In the genomic region with DNA sequence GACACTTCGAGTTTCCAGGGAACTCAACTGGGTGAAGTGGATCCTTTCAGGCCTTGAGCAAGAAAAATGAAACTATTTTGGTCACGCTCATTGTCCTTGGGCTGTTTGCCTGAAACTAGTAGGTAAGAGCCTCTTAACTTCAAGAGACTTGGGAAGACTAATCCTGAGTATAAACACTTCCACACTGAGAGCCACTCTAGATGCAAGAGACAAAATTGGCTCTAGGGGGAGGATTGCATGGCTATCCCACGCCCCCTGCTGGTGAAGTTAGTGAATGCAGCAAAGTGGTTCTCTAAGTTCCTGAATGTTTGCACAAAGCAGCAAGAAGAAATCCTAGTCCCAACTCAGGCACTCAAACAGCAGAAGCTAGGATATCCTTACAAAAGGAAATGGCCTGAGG, we compare ENCODE assay signal across 8 mouse cellular contexts. TPM values are rescaled to one million over a fixed set of nuclear protein-coding genes. Genes with fewer than 3 reads are reported as not detected.
DNase-seq lines count a peak whose midpoint lies in the region; ATAC-seq and TF ChIP-seq lines count a peak whose summit lies in the region.

No protein-coding gene starts in this region.

- no peaks in the 10 kb centered on the region for H3K27me3 ChIP-seq in liver, embryonic 14.5 days (ENCODE audit: control insufficient read depth, insufficient read depth, low read length)

- ATAC-seq in liver, embryonic 14.5 days (ENCODE audit: insufficient read depth) = no peak

- H3K9me3 ChIP-seq in liver, embryonic 14.5 days (ENCODE audit: control insufficient read depth, low read length) = no peaks in the 10 kb centered on the region

- H3K9ac ChIP-seq in liver, embryonic 14.5 days (replicated peaks) = no peak overlapping the region

- no peak overlapping the region for H3K4me3 ChIP-seq in liver, embryonic 14.5 days (ENCODE audit: insufficient read depth in 1 of 2, low read depth in 2 of 2, low read length in 2 of 2)

- no peak overlapping the region for H3K4me2 ChIP-seq in liver, embryonic 14.5 days (ENCODE audit: low read depth)

- peak; percentile 85 for TF ChIP-seq CTCF in liver, embryonic 14.5 days (IDR thresholded peaks at IDR 0.05; ENCODE audit: low read depth)

- H3K36me3 ChIP-seq in liver, embryonic 14.5 days (replicated peaks; ENCODE audit: control insufficient read depth, insufficient read depth, low read depth) = no peaks in the 10 kb centered on the region

- TF ChIP-seq EP300 in liver, embryonic 14.5 days (IDR thresholded peaks at IDR 0.05; ENCODE audit: low read depth) = no peak

- WGBS in liver, embryonic 14.5 days (ENCODE audit: insufficient replicate concordance) = 42% methylated on average over 3 of the region's 3 CpGs

- no peaks in the 10 kb centered on the region for H3K4me1 ChIP-seq in liver, embryonic 14.5 days (replicated peaks; ENCODE audit: control insufficient read depth in 2 of 2, insufficient read depth in 2 of 2, low read length in 1 of 2)

- H3K27ac ChIP-seq in liver, embryonic 14.5 days = no peak overlapping the region

- DNase-seq in CD4-positive, CD25-positive, alpha-beta regulatory T cell, adult 2 months (ENCODE audit: low read depth, low spot score) = peak; percentile 79
- DNase-seq in adrenal gland, postnatal 10 days = peak; percentile 84
- peak; percentile 62 for DNase-seq in embryo, embryonic 9.5 days (ENCODE audit: extremely low spot score)
- peak; percentile 58 to 85 for DNase-seq in heart, adult 18-20 months
- peak; percentile 85 for DNase-seq in kidney, postnatal 10 days
- peak; percentile 32 to 40 (median 33) for DNase-seq in liver, embryonic 14.5 days (ENCODE audit: low read depth in 3 of 3, low spot score in 3 of 3)
- DNase-seq in ovary, postnatal 36 days (ENCODE audit: low spot score) = peak; percentile 55
- DNase-seq in thymus, postnatal 25 days = peak; percentile 68

RNA-seq across cellular contexts. Expression of gene Rab33a, which starts 13.1 kb away (rescaled TPM):
- 10 to 100 TPM; 18.1 to 18.9 TPM for total RNA-seq in adrenal gland, postnatal 10 days (2021)
- total RNA-seq in heart, adult 18-20 months (2021) = under 1 TPM in 1 of 2 experiments, not detected in 1; 0.33 TPM
- 0.38 and 0.62 TPM in 2 replicates for polyA plus RNA-seq in liver, embryonic 14.5 days (2012; rRNA removed)
- polyA plus RNA-seq in liver, embryonic 14.5 days (2014; fragmentation: Nextera tagmentation; extraction: Ambion mirVana) = 0.42 and 0.48 TPM in 2 replicates

RNA-seq across cellular contexts. Expression of gene Aifm1, which starts 18.8 kb away (rescaled TPM):
- 100 to 1,000 TPM; 170 to 174 TPM for total RNA-seq in adrenal gland, postnatal 10 days (2021)
- 100 to 1,000 TPM; 105 to 111 TPM for total RNA-seq in heart, adult 18-20 months (2021)
- 23.9 and 34.6 TPM in 2 replicates for polyA plus RNA-seq in liver, embryonic 14.5 days (2012; rRNA removed)
- polyA plus RNA-seq in liver, embryonic 14.5 days (2014; fragmentation: Nextera tagmentation; extraction: Ambion mirVana) = 51.4 and 56.8 TPM in 2 replicates

Comparison
In these comparisons a context has a peak if more than half of its experiments do, and no peak if none do; other contexts are left out.
1. DNase-seq: peak in every context shown above with its lines; median percentile 85 in kidney, postnatal 10 days; 84 in adrenal gland, postnatal 10 days; 79 in CD4-positive, CD25-positive, alpha-beta regulatory T cell, adult 2 months; 72 in heart, adult 18-20 months; 68 in thymus, postnatal 25 days; 62 in embryo, embryonic 9.5 days; 55 in ovary, postnatal 36 days; 33 in liver, embryonic 14.5 days.
2. RNA of gene Rab33a, which starts 13.1 kb away (total RNA-seq): 18.1 to 18.9 TPM in adrenal gland, postnatal 10 days; 0.33 TPM in heart, adult 18-20 months; every median in the first group is over 10 times any median in the second.